Mouse (Mus musculus): ENCODE measurements around the gene Svop. TPM values are rescaled to one million over a fixed set of nuclear protein-coding genes. Genes with fewer than 3 reads are reported as not detected.

Svop gene
- polyA plus RNA-seq, 1 experiment from 2014 or later, result 1.4 TPM

DNA sequence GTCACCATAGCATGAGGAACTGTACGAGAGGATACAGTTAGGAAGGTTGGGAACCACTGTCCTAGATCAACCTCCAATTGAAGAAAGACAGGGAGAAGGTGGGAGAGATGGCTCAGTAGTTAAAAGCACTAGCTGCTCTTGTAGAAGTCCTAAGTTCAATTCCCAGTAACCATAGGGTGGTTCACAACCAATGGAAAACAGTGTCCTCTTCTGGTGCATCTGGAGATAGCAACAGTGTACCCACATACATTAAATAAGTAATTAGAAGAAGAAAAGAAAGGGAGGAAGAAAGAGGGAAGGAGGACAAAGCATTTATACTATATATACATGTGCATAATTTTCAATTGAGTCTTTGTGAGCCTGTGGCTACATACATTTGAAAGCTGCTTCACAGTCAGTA, 46.2 kb downstream of the Svop start:
- WGBS, result 54% methylated on average over 1 of the region's 1 CpGs
- H3K4me3 ChIP-seq (ENCODE audit: low read depth, low read length), result no peak overlapping the region
- no peak overlapping the region for H3K27ac ChIP-seq (ENCODE audit: low read depth, low read length)
- no peaks in the 10 kb centered on the region for H3K27me3 ChIP-seq (replicated peaks; ENCODE audit: control insufficient read depth, insufficient read depth, low read length)
- H3K4me1 ChIP-seq (replicated peaks; ENCODE audit: control insufficient read depth, insufficient read depth, low read length), result no peaks in the 10 kb centered on the region
- no peaks in the 10 kb centered on the region for H3K9me3 ChIP-seq (ENCODE audit: control insufficient read depth)
- TF ChIP-seq CTCF (IDR thresholded peaks at IDR 0.05; ENCODE audit: low read depth), result peak; percentile 81
- H3K4me2 ChIP-seq (replicated peaks; ENCODE audit: low read depth), result no peak overlapping the region
- ATAC-seq, result no peak
- no peak overlapping the region for H3K9ac ChIP-seq (ENCODE audit: low read depth, low read length)
- H3K36me3 ChIP-seq (ENCODE audit: control insufficient read depth, insufficient read depth), result no peaks in the 10 kb centered on the region

DNA sequence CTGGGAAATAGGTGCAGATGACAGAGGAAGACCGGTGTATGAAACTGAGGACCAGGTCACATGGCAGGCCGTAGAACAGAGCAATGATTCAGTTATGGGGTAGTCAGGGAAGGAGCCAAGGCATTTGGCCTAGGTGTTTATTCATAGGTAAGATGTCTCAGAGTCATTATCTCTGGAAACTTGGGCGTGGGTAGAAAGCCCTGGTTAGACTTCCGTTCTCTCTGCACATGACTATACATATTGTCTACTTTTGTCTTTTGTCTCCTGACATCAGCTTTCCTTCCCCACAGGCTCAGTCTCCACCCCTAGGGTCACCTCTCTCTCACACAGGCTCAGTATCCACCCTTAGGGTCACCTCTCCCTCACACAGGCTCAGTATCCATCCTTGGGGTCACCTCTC, 47.6 kb downstream of the Svop start:
- no peak for TF ChIP-seq CTCF (IDR thresholded peaks at IDR 0.05; ENCODE audit: low read depth)
- 51% methylated on average over 4 of the region's 4 CpGs for WGBS
- H3K9ac ChIP-seq (ENCODE audit: low read depth, low read length), result no peak overlapping the region
- no peak overlapping the region for H3K4me3 ChIP-seq (ENCODE audit: low read depth, low read length)
- H3K4me1 ChIP-seq (replicated peaks; ENCODE audit: control insufficient read depth, insufficient read depth, low read length), result no peaks in the 10 kb centered on the region
- no peak for ATAC-seq
- no peaks in the 10 kb centered on the region for H3K9me3 ChIP-seq (ENCODE audit: control insufficient read depth)
- no peak overlapping the region for H3K4me2 ChIP-seq (replicated peaks; ENCODE audit: low read depth)
- no peaks in the 10 kb centered on the region for H3K36me3 ChIP-seq (ENCODE audit: control insufficient read depth, insufficient read depth)
- no peaks in the 10 kb centered on the region for H3K27me3 ChIP-seq (replicated peaks; ENCODE audit: control insufficient read depth, insufficient read depth, low read length)
- no peak overlapping the region for H3K27ac ChIP-seq (ENCODE audit: low read depth, low read length)

DNA sequence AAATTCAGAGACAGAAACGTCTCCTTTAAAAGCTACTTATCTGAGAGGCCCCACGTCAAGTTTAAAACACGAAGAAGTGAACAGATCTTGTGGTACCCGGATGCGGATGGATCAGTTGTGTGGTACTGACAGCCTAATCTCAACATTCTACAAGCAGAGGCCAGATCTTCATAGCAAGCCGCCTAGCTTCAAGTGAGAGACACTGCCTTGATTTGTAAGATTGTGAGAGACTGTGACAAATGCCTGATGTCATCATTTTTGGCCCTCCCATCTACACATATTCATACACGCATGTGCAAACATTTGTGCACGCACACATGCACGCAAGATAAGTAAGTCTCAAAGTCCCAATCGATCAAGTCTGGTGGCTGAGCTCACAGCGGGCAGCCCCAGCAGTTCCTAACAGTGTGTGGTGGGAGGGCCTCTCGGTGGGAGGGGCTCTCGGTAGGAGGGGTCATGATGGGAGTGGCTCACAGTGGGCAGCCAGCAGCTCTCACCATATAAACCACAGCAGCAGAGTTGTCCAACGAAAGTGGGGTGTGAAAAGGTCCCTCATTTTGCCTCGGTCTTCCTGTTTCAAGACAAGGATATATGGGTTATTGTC, 49.9 kb downstream of the Svop start:
- peak overlapping the region; percentile 50; the same call in 1 of the 2 replicates for H3K27ac ChIP-seq (ENCODE audit: low read depth, low read length)
- no peak overlapping the region for H3K4me3 ChIP-seq (ENCODE audit: low read depth, low read length)
- TF ChIP-seq CTCF (IDR thresholded peaks at IDR 0.05; ENCODE audit: low read depth), result peak; percentile 55
- H3K4me1 ChIP-seq (replicated peaks; ENCODE audit: control insufficient read depth, insufficient read depth, low read length), result no peaks in the 10 kb centered on the region
- peak overlapping the region; percentile 21 for H3K4me2 ChIP-seq (replicated peaks; ENCODE audit: low read depth)
- WGBS, result 7% methylated on average over 15 of the region's 15 CpGs
- no peaks in the 10 kb centered on the region for H3K9me3 ChIP-seq (ENCODE audit: control insufficient read depth)
- H3K27me3 ChIP-seq (replicated peaks; ENCODE audit: control insufficient read depth, insufficient read depth, low read length), result no peaks in the 10 kb centered on the region
- no peaks in the 10 kb centered on the region for H3K36me3 ChIP-seq (ENCODE audit: control insufficient read depth, insufficient read depth)
- ATAC-seq, result peak; percentile 97
- no peak overlapping the region for H3K9ac ChIP-seq (ENCODE audit: low read depth, low read length)

DNA sequence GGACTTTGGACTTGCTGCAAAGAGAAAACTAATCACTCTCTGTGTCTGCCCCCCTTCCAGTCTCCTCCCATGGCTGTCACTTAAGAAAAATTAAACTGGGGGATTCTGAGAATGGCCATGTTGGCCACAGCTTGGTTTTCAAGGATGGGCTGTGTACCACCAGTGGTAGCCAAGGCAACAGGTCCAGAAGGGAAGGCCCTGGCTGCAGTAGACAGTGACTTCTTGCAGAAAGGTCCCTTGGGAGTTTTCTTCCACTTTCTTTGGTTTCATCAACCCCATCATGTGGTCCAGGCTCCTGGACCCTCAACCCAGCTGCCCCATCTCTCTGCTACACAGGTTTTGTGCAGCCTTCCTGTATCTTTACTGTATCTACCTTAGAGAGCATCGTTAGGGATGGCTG, 50.5 kb downstream of the Svop start:
- Histone ChIP-seq H3K27ac (ENCODE audit: low read depth, low read length) (peak overlapping the region; percentile 50; the same call in 1 of the 2 replicates), H3K4me3 (ENCODE audit: low read depth, low read length) (no peak overlapping the region), H3K4me1 (replicated peaks; ENCODE audit: control insufficient read depth, insufficient read depth, low read length) (no peaks in the 10 kb centered on the region), H3K27me3 (replicated peaks; ENCODE audit: control insufficient read depth, insufficient read depth, low read length) (no peaks in the 10 kb centered on the region), H3K9me3 (ENCODE audit: control insufficient read depth) (no peaks in the 10 kb centered on the region), H3K9ac (ENCODE audit: low read depth, low read length) (no peak overlapping the region), H3K36me3 (ENCODE audit: control insufficient read depth, insufficient read depth) (no peaks in the 10 kb centered on the region), H3K4me2 (replicated peaks; ENCODE audit: low read depth) (peak overlapping the region; percentile 21; the same call in 1 of the 2 replicates)
- no peak for TF ChIP-seq CTCF (IDR thresholded peaks at IDR 0.05; ENCODE audit: low read depth)
- peak; percentile 3; the same call in 1 of the 2 replicates for ATAC-seq
- 48% methylated on average over 1 of the region's 1 CpGs for WGBS

DNA sequence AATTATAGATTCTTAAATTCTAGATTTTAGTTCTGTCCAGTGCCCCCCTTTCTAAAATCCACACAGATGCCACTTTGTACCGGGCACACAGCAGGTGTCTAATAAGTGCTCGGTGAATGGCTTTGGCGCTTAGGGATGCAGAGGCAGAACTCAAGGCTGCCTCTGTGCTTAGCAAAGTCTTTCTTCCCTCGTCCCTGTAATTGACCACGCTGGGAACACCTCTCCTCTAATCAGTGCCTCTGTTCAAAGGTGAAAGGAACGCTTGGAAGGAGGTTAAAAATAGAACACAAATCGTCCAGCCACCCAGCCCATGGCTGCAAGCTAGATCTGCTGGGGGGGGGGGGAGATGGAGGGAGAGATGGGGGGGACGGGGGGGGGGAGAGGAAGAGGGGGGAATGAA, 50.9 kb downstream of the Svop start:
- no peak for TF ChIP-seq CTCF (IDR thresholded peaks at IDR 0.05; ENCODE audit: low read depth)
- no peak overlapping the region for H3K9ac ChIP-seq (ENCODE audit: low read depth, low read length)
- peak; percentile 25; the same call in 1 of the 2 replicates for ATAC-seq
- H3K4me1 ChIP-seq (replicated peaks; ENCODE audit: control insufficient read depth, insufficient read depth, low read length), result no peaks in the 10 kb centered on the region
- H3K27ac ChIP-seq (ENCODE audit: low read depth, low read length), result no peak overlapping the region
- no peak overlapping the region for H3K4me3 ChIP-seq (ENCODE audit: low read depth, low read length)
- H3K4me2 ChIP-seq (replicated peaks; ENCODE audit: low read depth), result peak overlapping the region; percentile 21; the same call in 1 of the 2 replicates
- no peaks in the 10 kb centered on the region for H3K27me3 ChIP-seq (replicated peaks; ENCODE audit: control insufficient read depth, insufficient read depth, low read length)
- WGBS, result 16% methylated on average over 8 of the region's 8 CpGs
- no peaks in the 10 kb centered on the region for H3K36me3 ChIP-seq (ENCODE audit: control insufficient read depth, insufficient read depth)
- H3K9me3 ChIP-seq (ENCODE audit: control insufficient read depth), result no peaks in the 10 kb centered on the region

DNA sequence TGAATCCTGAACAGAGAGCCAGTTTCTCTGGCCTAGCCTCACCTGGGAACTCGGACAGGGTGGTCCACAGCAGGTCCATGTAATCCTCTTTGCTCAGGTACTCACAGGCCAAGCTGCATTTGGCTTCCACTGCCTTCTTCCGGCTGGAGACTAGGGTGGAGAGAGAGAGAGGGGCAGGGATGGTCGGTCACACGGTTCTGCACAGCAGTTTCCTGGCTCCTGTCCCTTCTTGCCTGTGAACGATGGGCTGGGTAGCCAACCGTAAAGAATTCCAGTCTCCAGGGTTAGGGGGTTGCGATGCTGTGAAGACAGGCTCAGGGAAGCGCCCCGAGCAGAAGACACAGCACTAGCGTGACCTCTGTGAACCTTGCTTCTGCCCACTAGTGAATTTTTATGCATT, 56.3 kb downstream of the Svop start:
- Histone ChIP-seq H3K9ac (ENCODE audit: low read depth, low read length) (no peak overlapping the region), H3K9me3 (ENCODE audit: control insufficient read depth) (no peaks in the 10 kb centered on the region), H3K4me2 (replicated peaks; ENCODE audit: low read depth) (no peak overlapping the region), H3K27ac (ENCODE audit: low read depth, low read length) (no peak overlapping the region), H3K36me3 (ENCODE audit: control insufficient read depth, insufficient read depth) (no peaks in the 10 kb centered on the region), H3K4me3 (ENCODE audit: low read depth, low read length) (no peak overlapping the region), H3K27me3 (replicated peaks; ENCODE audit: control insufficient read depth, insufficient read depth, low read length) (no peaks in the 10 kb centered on the region), H3K4me1 (replicated peaks; ENCODE audit: control insufficient read depth, insufficient read depth, low read length) (no peaks in the 10 kb centered on the region)
- 76% methylated on average over 10 of the region's 10 CpGs for WGBS
- ATAC-seq, result no peak
- TF ChIP-seq CTCF (IDR thresholded peaks at IDR 0.05; ENCODE audit: low read depth), result no peak

Measured in intestine, postnatal 0 days (tissue).